Comparison of ENCODE assay signal across 1 mouse cellular context in the genomic region with DNA sequence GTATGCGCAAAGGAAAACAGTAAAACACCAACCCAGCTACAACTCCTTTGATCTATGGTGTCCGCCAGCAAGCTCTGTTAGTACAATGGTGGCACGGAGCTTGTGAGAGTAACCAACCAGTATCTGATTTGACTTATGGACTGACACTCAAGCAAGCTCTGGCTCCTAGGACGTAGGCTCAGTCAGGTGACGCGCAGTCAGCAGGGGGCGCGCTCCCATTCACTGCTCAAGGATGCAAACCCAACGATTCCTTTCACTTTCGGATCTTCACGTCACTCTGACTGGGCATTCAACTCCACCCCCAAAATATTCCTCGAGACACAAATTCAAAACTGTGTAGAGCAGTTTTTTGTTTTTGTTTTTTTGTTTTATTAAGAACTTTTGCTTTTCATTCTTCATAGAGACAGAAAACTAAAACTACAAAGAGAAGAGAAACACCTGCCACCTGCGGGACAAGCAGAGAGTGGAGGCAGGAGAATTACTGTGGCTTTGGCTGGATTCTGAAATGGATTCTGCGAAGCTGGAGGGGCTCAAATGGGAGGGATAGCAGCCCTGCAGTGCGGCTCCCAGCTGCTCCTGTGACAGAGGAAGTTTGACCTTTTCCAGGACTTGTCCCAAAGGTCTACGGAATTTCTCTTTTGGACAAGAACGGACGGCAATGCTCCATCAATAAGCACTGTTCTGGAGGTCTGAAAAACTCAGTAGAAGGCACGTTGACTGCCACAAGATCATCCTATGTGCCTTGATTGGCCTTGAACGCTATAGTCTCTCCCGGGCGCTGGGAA.
TF ChIP-seq lines count a peak whose summit lies in the region.

No protein-coding gene starts in this region.

TF ChIP-seq in ES-E14, 5 proteins besides CTCF, POLR2A, EP300 and RAD21 (continued from another document):
- TF ChIP-seq ZNF384 (IDR thresholded peaks at IDR 0.05; ENCODE audit: low read depth, low read length) (no peak), CHD2 (IDR thresholded peaks at IDR 0.05; ENCODE audit: low read depth, low read length) (no peak), HCFC1 (IDR thresholded peaks at IDR 0.05; ENCODE audit: borderline replicate concordance, insufficient read depth, low read length) (no peak)
